Mouse (Mus musculus) CH12.LX (cell line): ENCODE data around the gene Gm906. TPM values are rescaled to one million over a fixed set of nuclear protein-coding genes. Genes with fewer than 3 reads are reported as not detected.
A peak's percentile ranks its signal among the peaks of the same experiment; 100 is the strongest.
"Not testable (repeated sequence)": the region's sequence is repeated elsewhere in the genome, so short reads cannot be mapped to it uniquely, and the experiment has no call there.

Source experiments
- DNase-seq: peaks from one replicate; pipeline ENCODE4 v3.0.0-alpha.2; 2013; ENCODE audit errors: extremely low read depth
- H3K27ac ChIP-seq: 2 replicates; pipeline ENCODE4 v1.5.1; 2012; ENCODE audit warnings: low read depth, mild to moderate bottlenecking, control low read depth, moderate library complexity; ENCODE audit not compliant: insufficient read depth
- H3K27me3 ChIP-seq: replicated peaks from 2 replicates; pipeline ENCODE3; 2012; ENCODE audit warnings: inconsistent platforms
- H3K36me3 ChIP-seq, 2 experiments: replicated peaks in 1 of 2; 2 replicates each; pipeline versions ENCODE3 to v1.6.1; 2012; ENCODE audit warnings: inconsistent platforms in 1 of 2, low read length in 1 of 2, mild to moderate bottlenecking in 1 of 2, mixed read lengths in 1 of 2, moderate library complexity in 1 of 2; ENCODE audit not compliant: control insufficient read depth in 1 of 2, insufficient read depth in 1 of 2
- H3K4me1 ChIP-seq, 2 experiments: 2 replicates each; pipeline ENCODE4 v1.6.1; 2012; ENCODE audit warnings: inconsistent platforms in 1 of 2, moderate library complexity in 1 of 2; ENCODE audit not compliant: insufficient read depth in 2 of 2, control insufficient read depth in 1 of 2
- H3K4me2 ChIP-seq: 2 replicates; pipeline ENCODE4 v1.6.1; 2012; ENCODE audit warnings: low read depth, mild to moderate bottlenecking, control low read depth; ENCODE audit not compliant: poor library complexity, insufficient read depth, severe bottlenecking
- H3K4me3 ChIP-seq, 3 experiments: fragments of 150-350 bp in 1 of 3; sonication (generic) in 1 of 3; replicated peaks in 1 of 3; 2 replicates each; pipeline versions ENCODE3 to v1.5.1; 2011 to 2012; ENCODE audit warnings: low read depth in 2 of 3, low read length in 2 of 3, mild to moderate bottlenecking in 2 of 3, moderate library complexity in 2 of 3, control low read depth in 1 of 3, improper control_type of control experiment in 1 of 3, inconsistent platforms in 1 of 3, mixed read lengths in 1 of 3; ENCODE audit not compliant: poor library complexity in 1 of 3
- H3K79me2 ChIP-seq: replicated peaks from 2 replicates; pipeline ENCODE4 v1.6.1; 2012; ENCODE audit warnings: mild to moderate bottlenecking, moderate library complexity; ENCODE audit not compliant: control insufficient read depth, poor library complexity, insufficient read depth, severe bottlenecking; ENCODE audit errors: extremely low read depth
- H3K9ac ChIP-seq: 2 replicates; pipeline ENCODE4 v1.6.1; 2012; ENCODE audit warnings: low read depth, mild to moderate bottlenecking, control low read depth, moderate library complexity; ENCODE audit not compliant: insufficient read depth
- H3K9me3 ChIP-seq: replicated peaks from 2 replicates; pipeline ENCODE3; 2012; ENCODE audit warnings: low read length, inconsistent platforms, mixed read lengths
- CHD1 ChIP-seq: IDR thresholded peaks from 2 replicates; pipeline ENCODE4 v1.6.1; 2012; ENCODE audit warnings: low read depth, low read length, improper control_type of control experiment, inconsistent platforms
- CTCF ChIP-seq, 2 experiments: IDR thresholded peaks in 1 of 2; conservative IDR thresholded peaks in 1 of 2; 2 replicates each; pipeline ENCODE4 v1.5.1; 2011 to 2012; ENCODE audit warnings: low read depth in 2 of 2, low read length in 2 of 2, improper control_type of control experiment in 1 of 2, inconsistent platforms in 1 of 2, mild to moderate bottlenecking in 1 of 2, moderate library complexity in 1 of 2
- GABPA ChIP-seq: IDR thresholded peaks from 2 replicates; pipeline ENCODE4 v1.6.1; 2012; ENCODE audit warnings: low read depth, low read length, improper control_type of control experiment, inconsistent platforms; ENCODE audit not compliant: insufficient replicate concordance
- MXI1 ChIP-seq: IDR thresholded peaks from 2 replicates; pipeline ENCODE4 v1.6.1; 2011; ENCODE audit warnings: mild to moderate bottlenecking, low read depth, low read length, improper control_type of control experiment
- NELFE ChIP-seq: IDR thresholded peaks from 2 replicates; pipeline ENCODE4 v1.6.1; 2011; ENCODE audit warnings: low read depth, low read length, improper control_type of control experiment
- POLR2A ChIP-seq: IDR thresholded peaks from 2 replicates; pipeline ENCODE4 v1.6.1; 2011; ENCODE audit warnings: low read depth, mild to moderate bottlenecking, improper control_type of control experiment, low read length
- RAD21 ChIP-seq: IDR thresholded peaks from 2 replicates; pipeline ENCODE4 v1.6.1; 2011; ENCODE audit warnings: low read depth, mild to moderate bottlenecking, low read length, improper control_type of control experiment, moderate library complexity
- SMC3 ChIP-seq: IDR thresholded peaks from 2 replicates; pipeline ENCODE4 v1.6.1; 2011; ENCODE audit warnings: low read depth, low read length, improper control_type of control experiment
- UBTF ChIP-seq: IDR thresholded peaks from 2 replicates; pipeline ENCODE4 v1.6.1; 2012; ENCODE audit warnings: low read depth, mild to moderate bottlenecking, inconsistent platforms, low read length, improper control_type of control experiment, moderate library complexity
- ZMIZ1 ChIP-seq: IDR thresholded peaks from 2 replicates; pipeline ENCODE4 v1.6.1; 2012; ENCODE audit warnings: low read depth, mild to moderate bottlenecking, inconsistent platforms, low read length, improper control_type of control experiment
- dilution Hi-C: fragments of 300-500 bp; cut with MboI; formaldehyde crosslinking; loops from 2 replicates; pipeline ENCODE4 v1.14.3; 2020; ENCODE audit warnings: low sequenced_read_pairs; ENCODE audit not compliant: extremely low pct_unique_long_range_greater_than_20kb, extremely low pct_ligation_motif_present
- in situ Hi-C: fragments of 300-500 bp; cut with MboI; formaldehyde crosslinking; loops from 3 replicates; pipeline ENCODE4 v1.14.3; 2019; ENCODE audit warnings: low sequenced_read_pairs, low pct_ligation_motif_present, low pct_unique_long_range_greater_than_20kb, mixed read lengths
- polyA plus RNA-seq: library from polyadenylated mRNA; unstranded; fragments of >175 nt; gene quantifications from 2 replicates; pipeline ENCODE4 v1.2.1, GENCODE M21; 2012; ENCODE audit warnings: low read depth; ENCODE audit not compliant: insufficient read length
- total RNA-seq, 2 experiments: library from RNA; depleted of rRNA; stranded (reverse); fragments of 300-350 nt in 1 of 2; fragments of >200 nt in 1 of 2; gene quantifications; 2 replicates each; pipeline ENCODE4 v1.2.3; 2012 to 2014

Gm906 gene
- total RNA-seq (2012; rRNA removed) (not detected in 2 replicates), total RNA-seq (2014; rRNA removed) (not detected in 2 replicates), polyA plus RNA-seq (not detected in 2 replicates)

DNA sequence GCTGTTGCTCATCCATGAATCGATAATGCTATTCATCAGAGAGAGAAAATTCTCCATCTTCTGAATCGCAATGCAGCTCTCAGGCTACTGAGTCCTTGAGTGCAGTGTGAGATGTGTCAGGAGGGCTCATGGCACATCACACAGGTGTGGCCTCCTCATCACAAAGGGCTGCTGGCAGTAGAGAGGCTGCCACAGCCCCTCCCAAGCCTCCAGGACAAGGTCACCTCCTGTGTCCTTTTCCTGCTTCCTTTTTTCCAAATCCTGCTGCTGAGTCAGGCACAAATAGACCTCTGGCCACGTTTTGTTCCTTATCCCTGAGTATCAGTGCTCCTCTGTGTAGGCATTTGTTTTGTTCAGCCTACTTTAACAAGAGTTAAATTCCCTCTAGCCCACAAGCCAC lies at the start of gene Gm906:
Gene Gm906 (minus strand): TSS at position 101 of the 400 bp plus-strand sequence.
- DNase-seq, H3K4me1 ChIP-seq, H3K27me3 ChIP-seq, H3K36me3 ChIP-seq, H3K9me3 ChIP-seq, H3K79me2 ChIP-seq, H3K4me2 ChIP-seq, H3K4me3 ChIP-seq, H3K27ac ChIP-seq, in situ Hi-C loops, dilution Hi-C loops, H3K9ac ChIP-seq: not testable (repeated sequence)

GRCm38 (mm10) chr13:50283308-50283707 lies 33.2 kb upstream of the Gm906 start:
- DNase-seq, H3K9me3 ChIP-seq, H3K4me1 ChIP-seq, H3K4me3 ChIP-seq, H3K79me2 ChIP-seq, H3K36me3 ChIP-seq, H3K27me3 ChIP-seq, dilution Hi-C loops, H3K9ac ChIP-seq, H3K4me2 ChIP-seq, in situ Hi-C loops, H3K27ac ChIP-seq: not testable (repeated sequence)

- in situ Hi-C loops = no loop called here
- Histone ChIP-seq H3K4me3 (no peak overlapping the region), H3K27me3 (peaks cover 7% of the 10 kb centered on the region), H3K27ac (no peak overlapping the region), H3K36me3 (no peaks in the 10 kb centered on the region), H3K79me2 (no peaks in the 10 kb centered on the region)
- DNase-seq = no peak
- dilution Hi-C loops = no loop called here
- TF ChIP-seq POLR2A = no peak
- TF ChIP-seq CHD1 = no peak
- TF ChIP-seq GABPA = no peak
- no peak for TF ChIP-seq NELFE
- TF ChIP-seq UBTF = no peak
- TF ChIP-seq ZMIZ1 = no peak
- TF ChIP-seq MXI1 = no peak
- TF ChIP-seq, all 38 proteins: peak for 0
- H3K4me1 ChIP-seq = no peaks in the 10 kb centered on the region
- no peaks in the 10 kb centered on the region for H3K9me3 ChIP-seq
- H3K9ac ChIP-seq = no peak overlapping the region
- H3K4me2 ChIP-seq = no peak overlapping the region
Observed at GRCm38 (mm10) chr13:50236487-50236886, 13.6 kb downstream of the Gm906 start.

- H3K9ac ChIP-seq, dilution Hi-C loops, H3K4me2 ChIP-seq, H3K79me2 ChIP-seq, H3K27me3 ChIP-seq, H3K4me1 ChIP-seq, in situ Hi-C loops, H3K4me3 ChIP-seq, H3K9me3 ChIP-seq, H3K27ac ChIP-seq, H3K36me3 ChIP-seq: not testable (repeated sequence)
- DNase-seq = peak; percentile 5
- TF ChIP-seq SMC3 (peak; percentile 43; the same call in 1 of the 2 replicates), RAD21 (peak; percentile 58), CTCF (conservative IDR thresholded peaks at IDR 0.05 in 1 of 2, IDR thresholded peaks at IDR 0.05 in 1 of 2; ENCODE audit: low read depth in 2 of 2, low read length in 2 of 2) (peak; percentile 21 to 68; a peak in 2 of 4 replicates)
Observed at GRCm38 (mm10) chr13:50211842-50212241, 38.3 kb downstream of the Gm906 start.

GRCm38 (mm10) chr13:50210191-50210590 lies 39.9 kb downstream of the Gm906 start:
- H3K27me3 ChIP-seq, in situ Hi-C loops, H3K4me3 ChIP-seq, H3K27ac ChIP-seq, H3K9ac ChIP-seq, dilution Hi-C loops, H3K9me3 ChIP-seq, H3K36me3 ChIP-seq, H3K79me2 ChIP-seq, H3K4me2 ChIP-seq, DNase-seq, H3K4me1 ChIP-seq: not testable (repeated sequence)
